Mouse (Mus musculus): ENCODE data around the gene Pycard. TPM values are rescaled to one million over a fixed set of nuclear protein-coding genes. Genes with fewer than 3 reads are reported as not detected.

The Pycard gene
- total and polyA plus RNA-seq, 3 experiments, result 6.9 to 32.8 (median 8.8) TPM

DNA sequence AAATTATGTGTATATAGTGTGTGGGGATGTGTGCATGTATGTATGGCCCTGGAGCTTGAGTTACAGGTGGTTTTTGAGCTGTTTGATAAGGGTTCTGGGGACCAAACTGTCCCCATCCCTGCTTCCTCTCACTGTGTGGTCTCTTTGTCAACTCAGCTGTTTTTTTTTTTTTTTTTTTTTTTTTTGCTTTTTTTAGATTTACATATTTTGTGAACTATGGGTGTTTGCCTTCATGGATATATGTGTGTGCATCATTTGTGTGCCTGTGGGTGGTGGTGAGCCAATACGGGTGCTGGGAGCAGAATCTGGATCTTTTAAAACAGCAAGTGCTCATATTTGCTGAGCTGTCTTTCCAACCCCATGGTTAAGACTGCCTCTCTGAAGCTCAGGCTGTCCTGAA lies 4.8 kb downstream of the Pycard start:
- H3K27ac ChIP-seq, result no peak overlapping the region
- no peak overlapping the region for H3K9ac ChIP-seq (ENCODE audit: low read depth, low read length)
- peaks cover 4% of the 10 kb centered on the region for H3K4me1 ChIP-seq (ENCODE audit: control insufficient read depth, insufficient read depth, low read length)
- TF ChIP-seq EP300 (IDR thresholded peaks at IDR 0.05; ENCODE audit: insufficient read depth, low read depth, low read length) (no peak), CTCF (IDR thresholded peaks at IDR 0.05) (no peak), POLR2A (IDR thresholded peaks at IDR 0.05; ENCODE audit: insufficient read depth, low read depth, low read length) (no peak)
- H3K4me3 ChIP-seq, result no peak overlapping the region
- no peaks in the 10 kb centered on the region for H3K27me3 ChIP-seq (ENCODE audit: control insufficient read depth, insufficient read depth, low read length)
- peaks cover 4% of the 10 kb centered on the region for H3K36me3 ChIP-seq (ENCODE audit: control insufficient read depth, insufficient read depth, low read length)
- intact Hi-C loops (cut with DNase I), result no loop called here
- DNase-seq, result no peak
- WGBS, result 60% methylated on average over 1 of the region's 1 CpGs
- H3K79me2 ChIP-seq (replicated peaks; ENCODE audit: control insufficient read depth, insufficient read depth, low read length), result no peaks in the 10 kb centered on the region

- intact Hi-C loops (cut with DNase I), result no loop called here
These were observed 13.1 kb downstream of the Pycard start for GRCm38 (mm10) chr7:127980606-127981005.

GRCm38 (mm10) chr7:127978856-127979255 lies 14.8 kb downstream of the Pycard start:
- no peak for DNase-seq
- TF ChIP-seq POLR2A (IDR thresholded peaks at IDR 0.05; ENCODE audit: insufficient read depth, low read depth, low read length) (no peak), CTCF (IDR thresholded peaks at IDR 0.05) (no peak), EP300 (IDR thresholded peaks at IDR 0.05; ENCODE audit: insufficient read depth, low read depth, low read length) (no peak)
- H3K27ac ChIP-seq, result no peak overlapping the region
- no peaks in the 10 kb centered on the region; the same call in 1 of the 2 replicates for H3K79me2 ChIP-seq (replicated peaks; ENCODE audit: control insufficient read depth, insufficient read depth, low read length)
- H3K36me3 ChIP-seq (ENCODE audit: control insufficient read depth, insufficient read depth, low read length), result peaks cover 55% of the 10 kb centered on the region
- no peak overlapping the region for H3K9ac ChIP-seq (ENCODE audit: low read depth, low read length)
- H3K4me1 ChIP-seq (ENCODE audit: control insufficient read depth, insufficient read depth, low read length), result peaks cover 1% of the 10 kb centered on the region; the same call in 1 of the 2 replicates
- H3K4me3 ChIP-seq, result no peak overlapping the region
- intact Hi-C loops (cut with DNase I), result no loop called here
- H3K27me3 ChIP-seq (ENCODE audit: control insufficient read depth, insufficient read depth, low read length), result no peaks in the 10 kb centered on the region
- 94% methylated on average over 2 of the region's 2 CpGs for WGBS

More at GRCm38 (mm10) chr7:127980606-127981005, 13.1 kb downstream of the Pycard start:
- Histone ChIP-seq H3K4me3 (no peak overlapping the region), H3K27me3 (ENCODE audit: control insufficient read depth, insufficient read depth, low read length) (no peaks in the 10 kb centered on the region), H3K36me3 (ENCODE audit: control insufficient read depth, insufficient read depth, low read length) (peaks cover 42% of the 10 kb centered on the region), H3K27ac (no peak overlapping the region), H3K9ac (ENCODE audit: low read depth, low read length) (no peak overlapping the region), H3K79me2 (replicated peaks; ENCODE audit: control insufficient read depth, insufficient read depth, low read length) (no peaks in the 10 kb centered on the region; the same call in 1 of the 2 replicates), H3K4me1 (ENCODE audit: control insufficient read depth, insufficient read depth, low read length) (no peaks in the 10 kb centered on the region)
- DNase-seq, result no peak
- 87% methylated on average over 3 of the region's 3 CpGs for WGBS
- no peak for TF ChIP-seq EP300 (IDR thresholded peaks at IDR 0.05; ENCODE audit: insufficient read depth, low read depth, low read length)
- no peak for TF ChIP-seq CTCF (IDR thresholded peaks at IDR 0.05)
- TF ChIP-seq POLR2A (IDR thresholded peaks at IDR 0.05; ENCODE audit: insufficient read depth, low read depth, low read length), result no peak

DNA sequence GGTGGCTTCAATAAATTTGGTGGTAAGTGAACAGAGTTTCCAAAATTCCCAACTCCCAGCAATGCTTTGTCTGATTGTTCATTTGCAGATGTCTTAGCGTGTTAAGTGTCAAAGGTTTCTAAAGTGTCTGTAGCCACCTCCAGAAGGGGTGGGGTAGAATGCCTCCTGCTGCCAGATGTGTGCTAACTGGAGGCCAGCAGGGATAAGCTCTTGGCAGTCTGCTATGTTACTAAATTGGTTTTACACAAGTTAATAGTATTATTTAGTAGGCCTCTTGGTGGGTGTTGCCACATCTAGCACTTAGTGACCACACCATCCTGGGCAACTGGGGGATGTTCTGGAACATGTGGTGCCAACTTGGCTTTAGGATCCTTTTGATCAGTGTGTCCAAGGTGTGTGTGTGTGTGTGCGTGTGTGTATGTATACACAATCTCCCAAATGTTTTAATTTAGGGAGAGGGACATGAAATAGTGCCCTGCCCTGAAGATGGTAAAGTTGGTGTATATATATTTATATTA lies 19.2 kb downstream of the Pycard start:
- TF ChIP-seq POLR2A (IDR thresholded peaks at IDR 0.05; ENCODE audit: insufficient read depth, low read depth, low read length) (peak; percentile 12; the same call in 1 of the 2 replicates), EP300 (IDR thresholded peaks at IDR 0.05; ENCODE audit: insufficient read depth, low read depth, low read length) (no peak)
- no peak overlapping the region for H3K4me3 ChIP-seq
- 42% methylated on average over 2 of the region's 2 CpGs for WGBS
- no peaks in the 10 kb centered on the region for H3K27me3 ChIP-seq (ENCODE audit: control insufficient read depth, insufficient read depth, low read length)
- peaks cover 3% of the 10 kb centered on the region for H3K79me2 ChIP-seq (replicated peaks; ENCODE audit: control insufficient read depth, insufficient read depth, low read length)
- H3K36me3 ChIP-seq (ENCODE audit: control insufficient read depth, insufficient read depth, low read length), result peaks cover 66% of the 10 kb centered on the region
- H3K4me1 ChIP-seq (ENCODE audit: control insufficient read depth, insufficient read depth, low read length), result peaks cover 5% of the 10 kb centered on the region; the same call in 1 of the 2 replicates
- peak in 1 of 2 experiments; percentile 59 for DNase-seq
- H3K9ac ChIP-seq (ENCODE audit: low read depth, low read length), result no peak overlapping the region
- no peak overlapping the region for H3K27ac ChIP-seq
- intact Hi-C loops (cut with DNase I), result no loop called here

DNA sequence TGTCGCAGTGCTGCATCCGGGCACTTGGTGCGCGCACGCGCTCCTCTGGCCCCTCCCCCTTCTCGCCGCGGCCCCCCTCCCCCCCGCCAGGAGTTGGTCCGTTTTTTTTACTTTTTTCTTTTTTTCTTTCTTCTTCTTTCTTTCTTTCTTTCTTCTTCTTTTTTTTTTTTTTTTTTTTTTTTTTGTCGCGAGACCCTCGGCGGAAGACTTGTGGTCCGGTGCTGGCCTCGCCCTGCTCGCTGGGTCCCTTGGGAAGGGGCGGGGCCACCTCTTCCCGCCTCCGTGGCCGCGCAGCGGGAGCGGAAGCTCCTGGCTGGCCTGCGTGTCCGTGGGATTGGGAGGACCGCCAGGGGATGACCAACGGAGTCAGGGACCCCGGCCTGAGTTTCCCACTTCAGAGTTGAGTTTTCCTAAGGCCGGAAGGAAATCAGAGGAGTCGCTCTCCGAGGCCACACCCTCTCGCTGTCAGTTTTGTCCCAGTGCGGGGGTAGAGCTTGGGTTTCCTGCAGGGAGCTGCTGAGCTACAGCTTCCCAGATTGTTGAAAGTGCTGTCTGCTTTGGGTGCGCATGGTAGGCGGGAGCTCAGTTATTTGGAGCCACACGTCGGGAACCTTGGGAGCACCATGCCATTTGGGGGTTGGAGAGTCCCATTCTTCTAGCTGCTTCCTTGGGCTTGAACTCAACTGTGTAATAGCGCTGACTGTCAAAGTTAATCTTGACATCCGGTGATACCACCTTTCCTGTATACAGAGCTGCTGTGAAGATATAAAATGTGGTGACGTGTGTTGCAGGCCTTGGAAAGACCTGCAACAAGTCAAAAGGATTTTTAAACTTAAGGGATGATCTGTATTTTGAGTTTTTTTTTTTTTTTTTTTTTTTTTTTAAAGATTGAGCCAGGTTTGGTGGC lies 25.5 kb downstream of the Pycard start:
- H3K79me2 ChIP-seq (replicated peaks; ENCODE audit: control insufficient read depth, insufficient read depth, low read length), result peaks cover 3% of the 10 kb centered on the region
- peaks cover 5% of the 10 kb centered on the region for H3K4me1 ChIP-seq (ENCODE audit: control insufficient read depth, insufficient read depth, low read length)
- peak overlapping the region; percentile 96 for H3K27ac ChIP-seq
- H3K9ac ChIP-seq (ENCODE audit: low read depth, low read length), result peak overlapping the region; percentile 92
- H3K4me3 ChIP-seq, result peak overlapping the region; percentile 93
- WGBS, result under 1% methylated on average over 41 of the region's 42 CpGs
- 0 out of 2 replicates have a peak, but pooled peaks have one; percentile 17 for TF ChIP-seq EP300 (IDR thresholded peaks at IDR 0.05; ENCODE audit: insufficient read depth, low read depth, low read length)
- no peak for TF ChIP-seq CTCF (IDR thresholded peaks at IDR 0.05)
- TF ChIP-seq POLR2A (IDR thresholded peaks at IDR 0.05; ENCODE audit: insufficient read depth, low read depth, low read length), result peak; percentile 27; the same call in 1 of the 2 replicates
- intact Hi-C loops (cut with DNase I), result no loop called here
- DNase-seq, result peak; percentile 89
- H3K36me3 ChIP-seq (ENCODE audit: control insufficient read depth, insufficient read depth, low read length), result peaks cover 21% of the 10 kb centered on the region
- no peaks in the 10 kb centered on the region for H3K27me3 ChIP-seq (ENCODE audit: control insufficient read depth, insufficient read depth, low read length)
